Mouse (Mus musculus): ENCODE data around the gene Nbeal2. TPM values are rescaled to one million over a fixed set of nuclear protein-coding genes. Genes with fewer than 3 reads are reported as not detected.
A peak's percentile ranks its signal among the peaks of the same experiment; 100 is the strongest.
"Not testable (repeated sequence)": the region's sequence is repeated elsewhere in the genome, so short reads cannot be mapped to it uniquely, and the experiment has no call there.

The Nbeal2 gene
- polyA plus RNA-seq, 1 experiment from 2014 or later, result 3.6 TPM

DNA sequence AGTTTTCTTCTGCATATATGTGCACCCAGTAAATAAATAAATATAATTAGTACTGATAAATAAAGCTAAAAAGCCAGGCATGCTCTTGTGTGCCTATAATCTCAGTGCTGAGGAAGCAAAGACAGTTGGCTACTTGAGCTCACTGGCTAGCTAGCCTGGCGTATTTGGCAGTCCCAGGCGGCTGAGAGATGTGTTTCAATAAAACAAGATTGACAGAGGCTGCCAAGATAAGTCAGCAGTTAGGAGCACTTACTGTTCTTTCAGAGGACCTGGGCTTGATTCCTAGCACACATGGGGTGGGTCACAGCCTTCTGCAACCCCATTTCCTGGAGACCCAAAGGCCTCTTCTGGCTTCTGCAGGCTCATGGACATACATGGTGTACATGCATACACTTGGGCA lies 33.9 kb upstream of the Nbeal2 start:
- ATAC-seq (ENCODE audit: low FRiP score, low TSS enrichment), result no peak
- Histone ChIP-seq H3K27me3 (ENCODE audit: control insufficient read depth, insufficient read depth, low read length) (no peaks in the 10 kb centered on the region), H3K27ac (replicated peaks; ENCODE audit: low read depth, low read length) (no peak overlapping the region), H3K36me3 (ENCODE audit: control insufficient read depth, insufficient read depth, low read length) (no peaks in the 10 kb centered on the region), H3K4me2 (ENCODE audit: low read length) (no peak overlapping the region), H3K9me3 (ENCODE audit: control insufficient read depth, low read length) (no peaks in the 10 kb centered on the region), H3K4me3 (replicated peaks; ENCODE audit: low read depth, low read length) (no peak overlapping the region), H3K4me1 (ENCODE audit: control insufficient read depth, insufficient read depth, low read length) (peaks cover 28% of the 10 kb centered on the region), H3K9ac (replicated peaks; ENCODE audit: low read length) (no peak overlapping the region)
- no peak for DNase-seq
- 85% methylated on average over 2 of the region's 2 CpGs for WGBS

- no peak overlapping the region for H3K27ac ChIP-seq (replicated peaks; ENCODE audit: low read depth, low read length)
- no peak overlapping the region for H3K9ac ChIP-seq (replicated peaks; ENCODE audit: low read length)
- peaks cover 34% of the 10 kb centered on the region for H3K4me1 ChIP-seq (ENCODE audit: control insufficient read depth, insufficient read depth, low read length)
- no peak for DNase-seq
- H3K27me3 ChIP-seq (ENCODE audit: control insufficient read depth, insufficient read depth, low read length), result no peaks in the 10 kb centered on the region
- H3K36me3 ChIP-seq (ENCODE audit: control insufficient read depth, insufficient read depth, low read length), result no peaks in the 10 kb centered on the region
- H3K4me2 ChIP-seq (ENCODE audit: low read length), result no peak overlapping the region
- no peak overlapping the region for H3K4me3 ChIP-seq (replicated peaks; ENCODE audit: low read depth, low read length)
- H3K9me3 ChIP-seq (ENCODE audit: control insufficient read depth, low read length), result no peaks in the 10 kb centered on the region
- WGBS, result 61% methylated on average over 5 of the region's 5 CpGs
- ATAC-seq (ENCODE audit: low FRiP score, low TSS enrichment), result no peak
Observed at GRCm38 (mm10) chr9:110687061-110687460, 33.1 kb upstream of the Nbeal2 start.

DNA sequence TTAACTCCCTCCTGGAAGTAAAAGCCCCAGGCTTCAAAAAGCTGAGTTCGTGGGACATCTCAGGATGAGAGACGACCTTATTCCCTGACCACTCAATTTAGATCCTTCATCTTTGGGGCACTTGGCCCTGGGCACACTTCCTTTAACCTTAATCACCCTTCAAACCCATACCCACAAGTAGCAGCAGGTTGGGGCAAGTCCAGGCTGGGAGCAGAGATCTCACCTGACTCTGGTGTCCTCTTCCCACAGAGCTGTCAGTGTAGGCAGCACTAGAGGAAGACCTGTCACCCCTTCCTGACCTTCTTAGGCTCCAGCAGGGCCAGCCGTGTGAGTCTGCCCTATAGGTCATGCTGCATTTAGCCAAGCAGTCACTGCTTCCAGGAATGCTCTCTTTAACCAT lies 32.5 kb upstream of the Nbeal2 start:
- Histone ChIP-seq H3K27me3 (ENCODE audit: control insufficient read depth, insufficient read depth, low read length) (no peaks in the 10 kb centered on the region), H3K4me2 (ENCODE audit: low read length) (no peak overlapping the region), H3K9ac (replicated peaks; ENCODE audit: low read length) (no peak overlapping the region), H3K4me3 (replicated peaks; ENCODE audit: low read depth, low read length) (no peak overlapping the region), H3K4me1 (ENCODE audit: control insufficient read depth, insufficient read depth, low read length) (peaks cover 38% of the 10 kb centered on the region), H3K36me3 (ENCODE audit: control insufficient read depth, insufficient read depth, low read length) (no peaks in the 10 kb centered on the region), H3K27ac (replicated peaks; ENCODE audit: low read depth, low read length) (no peak overlapping the region), H3K9me3 (ENCODE audit: control insufficient read depth, low read length) (no peaks in the 10 kb centered on the region)
- 56% methylated on average over 3 of the region's 3 CpGs for WGBS
- no peak for ATAC-seq (ENCODE audit: low FRiP score, low TSS enrichment)
- DNase-seq, result no peak

DNA sequence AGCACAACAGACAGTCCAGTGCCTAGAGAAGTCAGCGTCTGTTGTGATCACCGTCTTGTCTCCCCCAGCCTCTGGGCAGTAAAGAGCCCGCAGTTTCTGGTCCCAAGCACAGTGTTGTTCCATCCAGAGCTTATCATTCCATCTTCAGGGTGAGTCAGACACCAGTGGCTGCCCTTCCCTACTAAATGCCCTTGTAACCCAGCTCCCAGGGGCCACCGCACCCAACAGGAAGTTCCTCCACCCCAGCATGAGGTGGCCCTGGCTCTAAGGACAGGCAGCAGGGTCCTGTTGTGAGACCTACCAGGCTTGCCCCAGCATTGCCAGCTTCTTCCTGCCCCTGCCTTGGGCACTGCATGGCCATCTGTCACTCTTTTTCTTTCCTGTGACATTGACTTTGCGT lies 31.6 kb upstream of the Nbeal2 start:
- WGBS, result 81% methylated on average over 5 of the region's 5 CpGs
- no peaks in the 10 kb centered on the region for H3K36me3 ChIP-seq (ENCODE audit: control insufficient read depth, insufficient read depth, low read length)
- no peaks in the 10 kb centered on the region for H3K9me3 ChIP-seq (ENCODE audit: control insufficient read depth, low read length)
- no peak overlapping the region for H3K4me3 ChIP-seq (replicated peaks; ENCODE audit: low read depth, low read length)
- peaks cover 38% of the 10 kb centered on the region for H3K4me1 ChIP-seq (ENCODE audit: control insufficient read depth, insufficient read depth, low read length)
- ATAC-seq (ENCODE audit: low FRiP score, low TSS enrichment), result no peak; the same call in 1 of the 2 replicates
- 0 out of 2 replicates have a peak overlapping the region, but pooled peaks have one; percentile 20 for H3K27ac ChIP-seq (replicated peaks; ENCODE audit: low read depth, low read length)
- H3K4me2 ChIP-seq (ENCODE audit: low read length), result no peak overlapping the region
- DNase-seq, result no peak
- no peaks in the 10 kb centered on the region for H3K27me3 ChIP-seq (ENCODE audit: control insufficient read depth, insufficient read depth, low read length)
- H3K9ac ChIP-seq (replicated peaks; ENCODE audit: low read length), result no peak overlapping the region

DNA sequence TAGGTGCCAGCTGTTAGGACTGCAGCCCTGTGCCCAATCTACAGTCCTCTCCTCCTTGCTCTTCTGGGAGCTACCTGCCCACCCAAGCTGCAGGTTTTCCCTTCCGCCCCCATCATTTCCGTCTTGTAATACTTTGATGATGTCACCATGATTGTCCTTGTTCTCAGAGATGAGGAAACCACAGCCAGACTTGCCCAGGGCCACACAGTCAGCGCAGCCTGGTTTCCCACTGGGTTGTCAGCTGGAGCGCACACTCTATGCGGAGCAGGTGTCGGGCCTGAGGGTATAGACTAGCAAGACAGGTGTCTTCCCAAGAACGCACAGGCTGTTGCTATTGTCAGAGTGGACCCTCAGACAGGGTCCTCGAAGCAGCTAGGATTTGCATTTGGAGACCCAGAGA lies 31.2 kb upstream of the Nbeal2 start:
- no peaks in the 10 kb centered on the region for H3K36me3 ChIP-seq (ENCODE audit: control insufficient read depth, insufficient read depth, low read length)
- H3K4me2 ChIP-seq (ENCODE audit: low read length), result no peak overlapping the region
- H3K4me1 ChIP-seq (ENCODE audit: control insufficient read depth, insufficient read depth, low read length), result peaks cover 38% of the 10 kb centered on the region
- DNase-seq (no peak), ATAC-seq (ENCODE audit: low FRiP score, low TSS enrichment) (no peak)
- no peak overlapping the region for H3K9ac ChIP-seq (replicated peaks; ENCODE audit: low read length)
- H3K27me3 ChIP-seq (ENCODE audit: control insufficient read depth, insufficient read depth, low read length), result no peaks in the 10 kb centered on the region
- H3K4me3 ChIP-seq (replicated peaks; ENCODE audit: low read depth, low read length), result no peak overlapping the region
- peak overlapping the region; percentile 63; the same call in 1 of the 2 replicates for H3K27ac ChIP-seq (replicated peaks; ENCODE audit: low read depth, low read length)
- 82% methylated on average over 8 of the region's 8 CpGs for WGBS
- H3K9me3 ChIP-seq (ENCODE audit: control insufficient read depth, low read length), result no peaks in the 10 kb centered on the region

DNA sequence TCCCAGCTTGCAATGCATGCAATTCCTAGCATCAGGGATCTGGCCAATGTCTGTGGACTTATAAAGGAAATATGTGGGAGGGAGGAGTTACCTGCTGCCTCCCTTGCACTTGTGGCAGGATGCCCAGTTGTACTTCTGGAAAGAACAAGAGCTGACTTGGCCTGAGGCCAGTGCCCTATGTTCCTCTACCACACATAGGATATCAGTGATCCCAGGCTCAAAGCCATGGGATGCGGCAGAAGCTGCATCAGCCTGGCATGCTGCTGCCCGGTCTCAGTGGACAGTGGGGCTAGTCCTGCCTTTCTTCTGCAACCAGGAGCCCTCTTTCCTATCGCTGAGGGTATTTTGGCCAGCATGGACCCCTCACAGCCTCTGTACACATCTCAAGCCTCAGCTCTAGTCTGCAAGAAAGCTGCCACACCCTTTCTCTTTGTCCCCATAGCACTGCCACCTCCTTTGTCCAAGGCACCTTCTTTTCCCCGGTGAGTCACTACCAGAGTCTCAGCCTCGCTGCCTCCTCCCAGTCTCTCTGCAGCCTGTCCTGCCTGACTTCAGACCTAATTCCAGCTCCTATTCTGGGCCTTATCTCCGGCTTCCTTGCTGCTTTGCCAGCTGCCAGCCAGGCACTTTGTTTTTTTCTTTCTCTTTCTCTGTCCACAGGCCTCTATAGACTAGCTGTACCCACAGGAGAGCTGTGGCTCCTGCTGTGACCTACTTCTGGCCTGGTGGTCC lies 30.3 kb upstream of the Nbeal2 start:
- ATAC-seq (ENCODE audit: low FRiP score, low TSS enrichment), result no peak
- peaks cover 38% of the 10 kb centered on the region for H3K4me1 ChIP-seq (ENCODE audit: control insufficient read depth, insufficient read depth, low read length)
- H3K9me3 ChIP-seq (ENCODE audit: control insufficient read depth, low read length), result no peaks in the 10 kb centered on the region
- H3K4me2 ChIP-seq (ENCODE audit: low read length), result no peak overlapping the region
- no peaks in the 10 kb centered on the region for H3K36me3 ChIP-seq (ENCODE audit: control insufficient read depth, insufficient read depth, low read length)
- H3K9ac ChIP-seq (replicated peaks; ENCODE audit: low read length), result no peak overlapping the region
- no peaks in the 10 kb centered on the region for H3K27me3 ChIP-seq (ENCODE audit: control insufficient read depth, insufficient read depth, low read length)
- peak overlapping the region; percentile 63 for H3K27ac ChIP-seq (replicated peaks; ENCODE audit: low read depth, low read length)
- H3K4me3 ChIP-seq (replicated peaks; ENCODE audit: low read depth, low read length), result no peak overlapping the region
- DNase-seq, result peak; percentile 67
- WGBS, result 63% methylated on average over 6 of the region's 6 CpGs

DNA sequence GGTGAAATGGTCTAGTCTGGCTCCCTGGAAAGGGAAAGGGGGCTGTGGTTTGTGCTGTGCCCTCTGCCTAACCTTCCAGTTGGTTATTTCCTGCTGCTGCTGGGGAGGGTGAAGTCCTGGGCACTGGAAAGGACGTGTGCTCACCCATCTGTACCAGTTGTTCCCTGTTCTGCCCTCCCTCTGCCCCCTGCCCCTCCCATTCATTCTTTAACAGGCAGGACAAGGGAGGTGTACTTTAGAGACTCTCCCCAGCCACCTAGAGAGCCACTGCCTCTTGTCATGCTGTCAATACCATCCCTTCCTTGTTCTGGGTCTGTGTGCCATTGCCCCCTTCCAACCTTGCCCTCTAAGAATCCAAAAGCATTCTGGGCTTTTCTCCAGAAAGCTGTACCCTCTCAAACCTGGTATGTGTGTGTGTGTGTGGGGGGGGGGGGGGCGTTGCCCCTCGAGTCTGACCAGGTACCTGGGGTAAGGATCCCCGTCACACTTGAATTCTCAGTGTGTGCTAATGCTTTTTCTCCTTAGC lies 29.7 kb upstream of the Nbeal2 start:
- peaks cover 38% of the 10 kb centered on the region for H3K4me1 ChIP-seq (ENCODE audit: control insufficient read depth, insufficient read depth, low read length)
- ATAC-seq (ENCODE audit: low FRiP score, low TSS enrichment), result no peak
- 70% methylated on average over 4 of the region's 4 CpGs for WGBS

DNA sequence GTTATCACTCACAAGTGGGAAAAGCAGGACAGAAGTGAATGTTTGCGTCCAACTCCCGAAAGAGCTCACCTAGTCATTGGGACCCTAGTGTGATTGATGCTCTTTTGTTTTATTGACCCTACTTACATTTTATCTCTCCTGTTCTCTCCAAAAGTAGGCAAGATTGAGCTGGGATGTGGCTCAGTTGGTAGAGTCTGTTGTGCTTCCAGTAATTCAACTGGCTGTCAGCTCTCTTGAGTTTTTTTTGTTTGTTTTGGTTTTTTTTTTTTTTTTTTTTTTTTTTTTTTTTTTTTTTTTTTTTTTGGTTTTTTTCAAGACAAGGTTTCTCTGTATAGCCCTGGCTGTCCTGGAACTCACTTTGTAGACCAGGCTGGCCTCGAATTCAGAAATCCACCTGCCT lies 28.7 kb upstream of the Nbeal2 start:
- H3K27me3 ChIP-seq (ENCODE audit: control insufficient read depth, insufficient read depth, low read length); H3K9me3 ChIP-seq (ENCODE audit: control insufficient read depth, low read length); DNase-seq; H3K9ac ChIP-seq (replicated peaks; ENCODE audit: low read length); H3K4me2 ChIP-seq (ENCODE audit: low read length); ATAC-seq (ENCODE audit: low FRiP score, low TSS enrichment); H3K36me3 ChIP-seq (ENCODE audit: control insufficient read depth, insufficient read depth, low read length); H3K4me3 ChIP-seq (replicated peaks; ENCODE audit: low read depth, low read length): not testable (repeated sequence)
- Histone ChIP-seq H3K27ac (replicated peaks; ENCODE audit: low read depth, low read length) (peak overlapping the region; percentile 49; the same call in 1 of the 2 replicates), H3K4me1 (ENCODE audit: control insufficient read depth, insufficient read depth, low read length) (peaks cover 38% of the 10 kb centered on the region)
- over 99% methylated on average over 3 of the region's 3 CpGs for WGBS

More for the DNA sequence above, 29.7 kb upstream of the Nbeal2 start:
- Histone ChIP-seq H3K27ac (replicated peaks; ENCODE audit: low read depth, low read length) (peak overlapping the region; percentile 63), H3K27me3 (ENCODE audit: control insufficient read depth, insufficient read depth, low read length) (no peaks in the 10 kb centered on the region), H3K4me3 (replicated peaks; ENCODE audit: low read depth, low read length) (no peak overlapping the region), H3K9ac (replicated peaks; ENCODE audit: low read length) (no peak overlapping the region), H3K4me2 (ENCODE audit: low read length) (no peak overlapping the region), H3K9me3 (ENCODE audit: control insufficient read depth, low read length) (no peaks in the 10 kb centered on the region), H3K36me3 (ENCODE audit: control insufficient read depth, insufficient read depth, low read length) (no peaks in the 10 kb centered on the region)
- no peak for DNase-seq

DNA sequence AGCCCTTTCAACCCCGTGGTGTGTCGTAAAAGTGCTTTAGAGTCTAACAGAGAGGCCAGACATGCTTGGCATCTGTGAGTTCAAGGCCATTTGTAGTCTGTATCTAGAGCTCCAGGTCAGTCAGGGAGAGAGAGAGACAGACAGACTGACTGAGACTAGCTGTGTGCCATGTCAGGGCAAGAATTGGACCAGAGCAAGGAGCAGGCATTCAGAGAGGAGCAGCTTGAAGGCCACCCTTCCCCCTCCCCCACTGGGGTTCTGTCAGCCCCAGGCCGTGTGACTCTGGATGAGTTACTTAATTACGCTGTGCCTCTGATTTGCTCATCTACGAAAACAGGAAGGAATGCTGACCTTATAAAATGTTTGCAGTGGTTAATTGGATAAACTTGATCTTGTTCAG lies 28.3 kb upstream of the Nbeal2 start:
- H3K4me3 ChIP-seq (replicated peaks; ENCODE audit: low read depth, low read length), result no peak overlapping the region
- 58% methylated on average over 5 of the region's 5 CpGs for WGBS
- H3K27me3 ChIP-seq (ENCODE audit: control insufficient read depth, insufficient read depth, low read length), result no peaks in the 10 kb centered on the region
- H3K4me1 ChIP-seq (ENCODE audit: control insufficient read depth, insufficient read depth, low read length), result peaks cover 38% of the 10 kb centered on the region
- H3K9ac ChIP-seq (replicated peaks; ENCODE audit: low read length), result no peak overlapping the region
- peak; percentile 28 for DNase-seq
- no peak for ATAC-seq (ENCODE audit: low FRiP score, low TSS enrichment)
- peak overlapping the region; percentile 49 for H3K27ac ChIP-seq (replicated peaks; ENCODE audit: low read depth, low read length)
- H3K36me3 ChIP-seq (ENCODE audit: control insufficient read depth, insufficient read depth, low read length), result no peaks in the 10 kb centered on the region
- no peak overlapping the region for H3K4me2 ChIP-seq (ENCODE audit: low read length)
- H3K9me3 ChIP-seq (ENCODE audit: control insufficient read depth, low read length), result no peaks in the 10 kb centered on the region

Measured in midbrain, embryonic 14.5 days (tissue).